Mouse (Mus musculus): Measurements from ENCODE around the gene Pak1ip1. TPM values are rescaled to one million over a fixed set of nuclear protein-coding genes. Genes with fewer than 3 reads are reported as not detected.

The Pak1ip1 gene
- total and polyA plus RNA-seq, 2 experiments from 2014 or later = 38.2 to 48.0 TPM

DNA sequence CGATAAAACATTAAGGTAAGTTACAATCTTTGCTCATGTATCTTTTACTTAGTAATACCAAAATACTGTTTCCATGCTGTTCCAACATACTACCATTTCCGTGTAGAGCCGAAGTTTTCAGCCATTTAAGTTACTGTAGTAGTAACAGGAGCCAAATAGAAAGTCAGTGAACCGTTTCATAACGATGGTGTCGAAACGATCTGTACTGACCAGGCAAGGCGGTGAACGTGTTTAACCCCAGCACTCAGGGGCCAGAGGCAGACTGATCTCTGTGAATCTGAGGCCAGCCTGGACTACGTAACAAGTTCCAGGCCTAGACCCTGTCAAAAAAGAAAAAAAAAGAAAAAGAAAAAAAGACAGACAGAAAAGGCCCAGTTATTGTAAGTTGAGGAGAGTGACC lies 7.4 kb downstream of the Pak1ip1 start:
- ATAC-seq (ENCODE audit: insufficient read depth, low read depth) = no peak

DNA sequence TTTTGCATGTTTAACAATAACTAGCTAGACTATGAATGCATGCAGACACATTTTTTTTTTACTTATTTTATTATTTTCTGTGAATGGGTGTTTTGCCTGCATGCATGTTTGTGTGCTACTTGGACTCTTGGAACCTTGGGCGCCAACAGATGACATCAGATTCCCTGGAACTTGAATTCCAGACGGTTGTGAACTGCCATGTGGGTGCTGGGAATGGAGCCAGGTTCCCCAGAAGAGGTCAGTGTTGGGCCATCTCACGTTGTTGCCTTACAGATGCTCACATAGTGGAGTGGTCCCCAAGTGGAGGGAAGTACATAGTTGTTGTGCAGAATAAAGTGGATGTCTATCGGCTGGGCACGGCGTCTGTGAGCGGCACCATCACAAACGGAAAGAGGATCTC lies 8.1 kb downstream of the Pak1ip1 start:
- Histone ChIP-seq H3K4me2 (ENCODE audit: low read depth, low read length) (no peak overlapping the region), H3K36me3 (replicated peaks; ENCODE audit: control insufficient read depth, insufficient read depth, low read length) (peaks cover 90% of the 10 kb centered on the region), H3K4me1 (ENCODE audit: control insufficient read depth, insufficient read depth) (no peaks in the 10 kb centered on the region), H3K9ac (replicated peaks; ENCODE audit: low read depth, low read length) (no peak overlapping the region), H3K4me3 (ENCODE audit: low read depth, low read length) (no peak overlapping the region), H3K27me3 (ENCODE audit: control insufficient read depth, insufficient read depth, low read length) (no peaks in the 10 kb centered on the region), H3K27ac (ENCODE audit: low read depth) (no peak overlapping the region), H3K9me3 (replicated peaks; ENCODE audit: control insufficient read depth, low read length) (no peaks in the 10 kb centered on the region)
- ATAC-seq (ENCODE audit: insufficient read depth, low read depth) = no peak
- no peak for TF ChIP-seq CTCF (IDR thresholded peaks at IDR 0.05; ENCODE audit: low read depth)
- TF ChIP-seq EP300 (IDR thresholded peaks at IDR 0.05; ENCODE audit: low read depth) = no peak
- no peak for DNase-seq (ENCODE audit: low spot score)
- WGBS = 69% methylated on average over 8 of the region's 8 CpGs

More for the DNA sequence above, 7.4 kb downstream of the Pak1ip1 start:
- Histone ChIP-seq H3K4me2 (ENCODE audit: low read depth, low read length) (no peak overlapping the region), H3K27ac (ENCODE audit: low read depth) (no peak overlapping the region), H3K4me3 (ENCODE audit: low read depth, low read length) (no peak overlapping the region), H3K9me3 (replicated peaks; ENCODE audit: control insufficient read depth, low read length) (no peaks in the 10 kb centered on the region), H3K27me3 (ENCODE audit: control insufficient read depth, insufficient read depth, low read length) (no peaks in the 10 kb centered on the region), H3K36me3 (replicated peaks; ENCODE audit: control insufficient read depth, insufficient read depth, low read length) (peaks cover 91% of the 10 kb centered on the region), H3K9ac (replicated peaks; ENCODE audit: low read depth, low read length) (no peak overlapping the region), H3K4me1 (ENCODE audit: control insufficient read depth, insufficient read depth) (no peaks in the 10 kb centered on the region)
- no peak for DNase-seq (ENCODE audit: low spot score)
- TF ChIP-seq CTCF (IDR thresholded peaks at IDR 0.05; ENCODE audit: low read depth) (no peak), EP300 (IDR thresholded peaks at IDR 0.05; ENCODE audit: low read depth) (no peak)
- 94% methylated on average over 10 of the region's 10 CpGs for WGBS

DNA sequence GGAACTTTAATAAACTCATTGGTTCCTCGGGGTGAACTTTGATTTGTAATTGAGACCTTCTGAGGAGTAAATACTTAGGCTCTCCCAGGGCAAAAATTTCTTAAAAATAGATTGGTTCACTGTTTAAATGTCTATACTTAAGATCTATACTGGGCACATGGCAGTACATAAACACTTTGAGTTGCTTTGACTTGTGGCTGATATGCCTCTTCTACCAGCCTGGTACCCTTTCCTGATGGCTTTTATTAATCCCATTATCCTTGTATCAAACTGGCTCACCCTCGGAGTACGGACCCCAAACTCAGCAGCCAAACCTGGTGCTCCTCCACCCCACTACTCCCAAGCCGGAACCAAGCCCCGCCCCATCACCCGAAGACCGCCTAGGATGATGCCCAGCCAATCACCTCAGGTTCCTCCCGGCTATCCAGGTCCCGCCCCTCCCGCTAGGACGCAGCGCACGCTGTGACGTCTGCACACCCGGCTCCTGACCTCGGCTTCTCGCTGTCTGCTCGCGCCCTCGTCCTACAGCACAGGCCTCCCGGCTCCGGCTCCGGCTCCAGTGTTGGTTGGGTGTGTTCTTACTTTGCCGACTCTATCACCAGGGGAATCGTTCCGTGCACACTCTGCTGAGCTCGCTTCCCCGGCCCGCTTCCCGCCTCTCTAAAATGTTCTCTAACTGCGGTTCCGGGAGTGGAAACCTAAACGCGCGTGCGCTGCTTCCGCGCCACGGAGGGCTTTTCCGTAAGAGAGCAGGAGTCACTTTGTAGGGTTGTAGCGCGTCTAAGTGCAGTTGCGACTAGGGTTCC lies 15.2 kb downstream of the Pak1ip1 start, which contains the start of gene Tmem14c:
Tmem14c (plus strand) TSS at position 464 of the 806 bp plus-strand sequence.
- Histone ChIP-seq H3K4me1 (ENCODE audit: control insufficient read depth, insufficient read depth) (peaks cover 8% of the 10 kb centered on the region; the same call in 1 of the 2 replicates), H3K9ac (replicated peaks; ENCODE audit: low read depth, low read length) (peak within 1 kb of the TSS; percentile 60), H3K27me3 (ENCODE audit: control insufficient read depth, insufficient read depth, low read length) (no peaks in the 10 kb centered on the region), H3K27ac (ENCODE audit: low read depth) (peak within 1 kb of the TSS; percentile 91), H3K9me3 (replicated peaks; ENCODE audit: control insufficient read depth, low read length) (no peaks in the 10 kb centered on the region), H3K36me3 (replicated peaks; ENCODE audit: control insufficient read depth, insufficient read depth, low read length) (peaks cover 51% of the 10 kb centered on the region), H3K4me3 (ENCODE audit: low read depth, low read length) (peak within 1 kb of the TSS; percentile 60), H3K4me2 (ENCODE audit: low read depth, low read length) (peak within 1 kb of the TSS; percentile 69)
- ATAC-seq (ENCODE audit: insufficient read depth, low read depth) (peak; percentile 99), DNase-seq (ENCODE audit: low spot score) (peak; percentile 96)
- WGBS = under 1% methylated on average over 43 of the region's 43 CpGs
- no peak for TF ChIP-seq CTCF (IDR thresholded peaks at IDR 0.05; ENCODE audit: low read depth)
- peak; percentile 50; the same call in 1 of the 2 replicates for TF ChIP-seq EP300 (IDR thresholded peaks at IDR 0.05; ENCODE audit: low read depth)

DNA sequence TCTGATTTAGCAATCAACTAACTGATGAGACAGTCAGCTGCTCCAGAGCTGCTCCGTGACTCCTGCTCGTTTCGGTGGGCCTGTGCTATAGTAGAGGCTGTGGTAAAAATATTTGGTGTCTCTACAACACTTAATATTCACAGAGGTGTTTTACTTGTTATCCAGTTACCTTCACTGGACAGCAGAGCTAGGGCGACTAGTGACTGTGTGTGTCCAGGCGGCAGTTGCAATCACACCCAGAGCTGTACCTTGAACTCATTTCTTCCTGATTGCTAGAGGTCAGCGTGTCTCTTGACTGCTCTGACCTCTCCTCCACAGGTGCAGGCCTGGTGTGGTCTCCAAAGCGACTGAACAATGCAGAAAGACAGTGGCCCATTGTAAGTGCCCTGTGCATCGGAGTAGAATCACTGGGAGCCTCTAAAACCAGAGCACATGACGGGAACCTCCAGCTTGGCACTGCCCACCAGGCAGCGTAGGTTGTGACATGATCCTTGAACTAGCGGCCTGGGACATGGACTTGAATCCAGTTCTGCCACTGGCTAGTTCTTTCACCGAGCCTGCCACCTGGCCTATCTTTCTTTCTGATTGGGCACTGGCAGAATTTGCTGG lies 16.1 kb downstream of the Pak1ip1 start:
- peak overlapping the region; percentile 91 for H3K27ac ChIP-seq (ENCODE audit: low read depth)
- peak overlapping the region; percentile 60 for H3K4me3 ChIP-seq (ENCODE audit: low read depth, low read length)
- H3K9me3 ChIP-seq (replicated peaks; ENCODE audit: control insufficient read depth, low read length) = no peaks in the 10 kb centered on the region
- peak overlapping the region; percentile 60 for H3K9ac ChIP-seq (replicated peaks; ENCODE audit: low read depth, low read length)
- TF ChIP-seq CTCF (IDR thresholded peaks at IDR 0.05; ENCODE audit: low read depth) (no peak), EP300 (IDR thresholded peaks at IDR 0.05; ENCODE audit: low read depth) (no peak)
- no peak for DNase-seq (ENCODE audit: low spot score)
- no peaks in the 10 kb centered on the region for H3K27me3 ChIP-seq (ENCODE audit: control insufficient read depth, insufficient read depth, low read length)
- ATAC-seq (ENCODE audit: insufficient read depth, low read depth) = no peak
- peaks cover 51% of the 10 kb centered on the region for H3K36me3 ChIP-seq (replicated peaks; ENCODE audit: control insufficient read depth, insufficient read depth, low read length)
- peaks cover 8% of the 10 kb centered on the region; the same call in 1 of the 2 replicates for H3K4me1 ChIP-seq (ENCODE audit: control insufficient read depth, insufficient read depth)
- peak overlapping the region; percentile 69 for H3K4me2 ChIP-seq (ENCODE audit: low read depth, low read length)
- 37% methylated on average over 12 of the region's 12 CpGs for WGBS

DNA sequence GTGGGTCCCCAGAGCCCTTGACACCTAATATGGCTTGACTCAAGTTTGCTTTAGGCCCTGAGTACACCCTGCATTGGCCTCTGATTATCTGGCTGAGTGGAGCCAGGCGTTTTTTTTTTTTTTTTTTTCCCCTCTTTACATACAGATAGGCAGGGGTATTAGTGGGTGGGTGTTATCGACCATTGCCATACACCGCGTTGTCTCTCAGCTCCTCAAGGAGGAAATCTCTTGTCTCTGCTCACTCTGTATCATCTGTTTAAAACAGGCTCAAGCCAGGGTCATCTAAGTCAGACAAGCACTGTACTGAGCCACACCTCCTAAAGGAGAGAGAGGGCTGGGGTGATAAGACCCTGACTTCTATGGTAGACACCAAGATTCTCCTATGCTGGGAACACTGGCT lies 17.0 kb downstream of the Pak1ip1 start:
- no peaks in the 10 kb centered on the region for H3K9me3 ChIP-seq (replicated peaks; ENCODE audit: control insufficient read depth, low read length)
- no peak overlapping the region for H3K4me3 ChIP-seq (ENCODE audit: low read depth, low read length)
- H3K4me2 ChIP-seq (ENCODE audit: low read depth, low read length) = no peak overlapping the region
- H3K36me3 ChIP-seq (replicated peaks; ENCODE audit: control insufficient read depth, insufficient read depth, low read length) = peaks cover 49% of the 10 kb centered on the region
- H3K27me3 ChIP-seq (ENCODE audit: control insufficient read depth, insufficient read depth, low read length) = no peaks in the 10 kb centered on the region
- peaks cover 8% of the 10 kb centered on the region; the same call in 1 of the 2 replicates for H3K4me1 ChIP-seq (ENCODE audit: control insufficient read depth, insufficient read depth)
- DNase-seq (ENCODE audit: low spot score) = no peak
- H3K27ac ChIP-seq (ENCODE audit: low read depth) = no peak overlapping the region
- TF ChIP-seq EP300 (IDR thresholded peaks at IDR 0.05; ENCODE audit: low read depth) (no peak), CTCF (IDR thresholded peaks at IDR 0.05; ENCODE audit: low read depth) (no peak)
- WGBS = 57% methylated on average over 4 of the region's 4 CpGs
- ATAC-seq (ENCODE audit: insufficient read depth, low read depth) = no peak
- no peak overlapping the region for H3K9ac ChIP-seq (replicated peaks; ENCODE audit: low read depth, low read length)
